Mouse (Mus musculus) heart, postnatal 0 days (tissue): Measurements from ENCODE around the gene Htr3a. TPM values are rescaled to one million over a fixed set of nuclear protein-coding genes. Genes with fewer than 3 reads are reported as not detected.
A peak's percentile ranks its signal among the peaks of the same experiment; 100 is the strongest.

ENCODE experiments used
- ATAC-seq: fragments of 200-750 bp; cut with Nextera tagmentation; 2 replicates; pipeline ENCODE4 v1.8.0; 2017; ENCODE audit warnings: low read depth, moderate number of reproducible peaks, moderate library complexity; ENCODE audit not compliant: insufficient read depth
- DNase-seq: peaks from one replicate; pipeline ENCODE4 v3.0.0-alpha.2; 2016; ENCODE audit warnings: low spot score
- H3K27ac ChIP-seq: fragments of 300-500 bp; sonication (generic); 2 replicates; pipeline ENCODE4 v1.5.1; 2014; ENCODE audit warnings: low read depth, mild to moderate bottlenecking
- H3K27me3 ChIP-seq: fragments of 300-500 bp; sonication (generic); 2 replicates; pipeline ENCODE4 v1.6.1; 2014; ENCODE audit warnings: low read length, mixed read lengths; ENCODE audit not compliant: control insufficient read depth, insufficient read depth
- H3K36me3 ChIP-seq: fragments of 300-500 bp; sonication (generic); replicated peaks from 2 replicates; pipeline ENCODE4 v1.6.1; 2014; ENCODE audit warnings: low read length, mixed read lengths; ENCODE audit not compliant: control insufficient read depth, insufficient read depth
- H3K4me1 ChIP-seq: fragments of 300-500 bp; sonication (generic); 2 replicates; pipeline ENCODE4 v1.6.1; 2014; ENCODE audit warnings: antibody characterized with exemption; ENCODE audit not compliant: control insufficient read depth, insufficient read depth
- H3K4me2 ChIP-seq: fragments of 300-500 bp; sonication (generic); 2 replicates; pipeline ENCODE4 v1.6.1; 2014; ENCODE audit warnings: low read depth, mild to moderate bottlenecking, low read length, moderate library complexity
- H3K4me3 ChIP-seq: fragments of 300-500 bp; sonication (generic); 2 replicates; pipeline ENCODE4 v1.5.1; 2014; ENCODE audit warnings: low read depth, low read length
- H3K9ac ChIP-seq: fragments of 300-500 bp; sonication (generic); replicated peaks from 2 replicates; pipeline ENCODE4 v1.6.1; 2014; ENCODE audit warnings: low read depth, low read length, mixed read lengths
- H3K9me3 ChIP-seq: fragments of 300-500 bp; sonication (generic); replicated peaks from 2 replicates; pipeline ENCODE4 v1.6.1; 2016; ENCODE audit warnings: low read length; ENCODE audit not compliant: control insufficient read depth
- CTCF ChIP-seq: IDR thresholded peaks from 2 replicates; pipeline ENCODE4 v1.5.1; 2016; ENCODE audit warnings: antibody characterized with exemption, control low read depth, low read depth
- EP300 ChIP-seq: IDR thresholded peaks from 2 replicates; pipeline ENCODE4 v1.6.1; 2016; ENCODE audit warnings: antibody characterized with exemption, low read depth
- WGBS: fragments of 180-500 bp; shearing (Covaris S2); extraction: QIAGEN DNeasy Blood & Tissue Kit; methylation state at CpG from one replicate; pipeline ENCODE4 v1.1.7; 2014; 5-methylcytosine and 5-hydroxymethylcytosine counted together
- polyA plus RNA-seq: library from polyadenylated mRNA; unstranded; fragments of >200 nt; fragmentation: Nextera tagmentation; extraction: Ambion mirVana; gene quantifications from 2 replicates; pipeline ENCODE4 v1.2.1, GENCODE M21; 2015
- total RNA-seq: library from RNA; depleted of rRNA; stranded (reverse); fragments of >200 nt; gene quantifications from 2 replicates; pipeline ENCODE4 v1.2.3, GENCODE M21; 2014; ENCODE audit warnings: low replicate concordance; rRNA removed

Gene Htr3a
- total and polyA plus RNA-seq, 2 experiments from 2014 or later = 0.11 to 1.9 TPM

- ATAC-seq (no peak), DNase-seq (no peak)
- Histone ChIP-seq H3K36me3 (no peaks in the 10 kb centered on the region), H3K27me3 (no peaks in the 10 kb centered on the region; the same call in 1 of the 2 replicates), H3K27ac (no peak overlapping the region), H3K4me3 (no peak overlapping the region), H3K9me3 (no peaks in the 10 kb centered on the region), H3K9ac (no peak overlapping the region), H3K4me2 (no peak overlapping the region), H3K4me1 (no peaks in the 10 kb centered on the region)
- whole genome bisulfite sequencing = 85% methylated on average over 10 of the region's 10 CpGs
- TF ChIP-seq CTCF (no peak), EP300 (no peak)
These were observed 49.4 kb downstream of the Htr3a start for GRCm38 (mm10) chr9:48861481-48861880.

GRCm38 (mm10) chr9:48860526-48860845 lies 50.4 kb downstream of the Htr3a start:
- Histone ChIP-seq H3K9me3 (no peaks in the 10 kb centered on the region), H3K9ac (no peak overlapping the region), H3K27me3 (no peaks in the 10 kb centered on the region; the same call in 1 of the 2 replicates), H3K27ac (no peak overlapping the region), H3K36me3 (no peaks in the 10 kb centered on the region), H3K4me2 (no peak overlapping the region), H3K4me1 (no peaks in the 10 kb centered on the region), H3K4me3 (no peak overlapping the region)
- TF ChIP-seq CTCF (peak; percentile 93), EP300 (peak; percentile 20; the same call in 1 of the 2 replicates)
- peak; percentile 88 for ATAC-seq
- WGBS = 2% methylated on average over 6 of the region's 6 CpGs
- DNase-seq = peak; percentile 86

- TF ChIP-seq CTCF (no peak), EP300 (no peak)
- no peaks in the 10 kb centered on the region for H3K9me3 ChIP-seq
- 43% methylated on average over 10 of the region's 10 CpGs for WGBS
- H3K4me3 ChIP-seq = no peak overlapping the region
- no peak overlapping the region for H3K4me2 ChIP-seq
- no peaks in the 10 kb centered on the region for H3K4me1 ChIP-seq
- H3K9ac ChIP-seq = no peak overlapping the region
- no peaks in the 10 kb centered on the region for H3K36me3 ChIP-seq
- DNase-seq (no peak), ATAC-seq (no peak)
- H3K27ac ChIP-seq = no peak overlapping the region
- no peaks in the 10 kb centered on the region; the same call in 1 of the 2 replicates for H3K27me3 ChIP-seq
These were observed 50.9 kb downstream of the Htr3a start for GRCm38 (mm10) chr9:48859828-48860525.

GRCm38 (mm10) chr9:48857944-48858343 lies 53.0 kb downstream of the Htr3a start:
- Histone ChIP-seq H3K4me3 (no peak overlapping the region), H3K9me3 (no peaks in the 10 kb centered on the region), H3K36me3 (no peaks in the 10 kb centered on the region), H3K4me2 (no peak overlapping the region), H3K9ac (no peak overlapping the region), H3K27me3 (no peaks in the 10 kb centered on the region; the same call in 1 of the 2 replicates), H3K27ac (no peak overlapping the region), H3K4me1 (peaks cover 4% of the 10 kb centered on the region; the same call in 1 of the 2 replicates)
- DNase-seq = no peak
- no peak for ATAC-seq
- TF ChIP-seq CTCF (no peak), EP300 (no peak)
- 71% methylated on average over 7 of the region's 7 CpGs for WGBS

- Histone ChIP-seq H3K4me3 (no peak overlapping the region), H3K4me1 (peaks cover 4% of the 10 kb centered on the region; the same call in 1 of the 2 replicates), H3K4me2 (no peak overlapping the region), H3K27me3 (no peaks in the 10 kb centered on the region), H3K36me3 (no peaks in the 10 kb centered on the region), H3K9me3 (no peaks in the 10 kb centered on the region), H3K9ac (no peak overlapping the region), H3K27ac (no peak overlapping the region)
- DNase-seq (no peak), ATAC-seq (no peak)
- TF ChIP-seq CTCF (no peak; the same call in 1 of the 2 replicates), EP300 (no peak)
- 59% methylated on average over 4 of the region's 4 CpGs for whole genome bisulfite sequencing
These were observed 54.7 kb downstream of the Htr3a start for GRCm38 (mm10) chr9:48856240-48856639.

- Histone ChIP-seq H3K36me3 (no peaks in the 10 kb centered on the region), H3K4me1 (peaks cover 4% of the 10 kb centered on the region; the same call in 1 of the 2 replicates), H3K9ac (no peak overlapping the region), H3K4me3 (no peak overlapping the region), H3K4me2 (no peak overlapping the region), H3K9me3 (no peaks in the 10 kb centered on the region), H3K27me3 (no peaks in the 10 kb centered on the region), H3K27ac (no peak overlapping the region)
- WGBS = 64% methylated on average over 5 of the region's 5 CpGs
- TF ChIP-seq CTCF = no peak
- DNase-seq = no peak
- ATAC-seq = no peak
These were observed 61.4 kb downstream of the Htr3a start for GRCm38 (mm10) chr9:48849531-48849930.

Other genes with a start within 250 kb of the Htr3a start
- gene Zbtb16, start 74.9 kb downstream of the Htr3a start, total RNA-seq = 54.7 and 65.0 TPM in 2 replicates
- gene Zbtb16, start 74.9 kb downstream of the Htr3a start, polyA plus RNA-seq = 1.8 and 5.0 TPM in 2 replicates
- gene Htr3b, start 53.9 kb upstream of the Htr3a start, total RNA-seq = not detected in 2 replicates
- not detected in 2 replicates for gene Htr3b, start 53.9 kb upstream of the Htr3a start, polyA plus RNA-seq
- gene Usp28, start 74.3 kb upstream of the Htr3a start, total RNA-seq = 102 and 136 TPM in 2 replicates
- 87.2 and 93.1 TPM in 2 replicates for gene Usp28, start 74.3 kb upstream of the Htr3a start, polyA plus RNA-seq
- 7.8 and 15.4 TPM in 2 replicates for gene Zw10, start 144.5 kb upstream of the Htr3a start, total RNA-seq
- gene Zw10, start 144.5 kb upstream of the Htr3a start, polyA plus RNA-seq = 10.4 and 11.6 TPM in 2 replicates
- not detected in 2 replicates for gene Tmprss5, start 170.2 kb upstream of the Htr3a start, total RNA-seq
- not detected in 2 replicates for gene Tmprss5, start 170.2 kb upstream of the Htr3a start, polyA plus RNA-seq